Mouse (Mus musculus): ENCODE measurements at regions not wholly inside any gene's neighbourhood (a gene's known extent, or its start where the extent isn't known, plus 50 kb on each side); places are given as distances from the start of the nearest gene placed in this dataset.

DNA sequence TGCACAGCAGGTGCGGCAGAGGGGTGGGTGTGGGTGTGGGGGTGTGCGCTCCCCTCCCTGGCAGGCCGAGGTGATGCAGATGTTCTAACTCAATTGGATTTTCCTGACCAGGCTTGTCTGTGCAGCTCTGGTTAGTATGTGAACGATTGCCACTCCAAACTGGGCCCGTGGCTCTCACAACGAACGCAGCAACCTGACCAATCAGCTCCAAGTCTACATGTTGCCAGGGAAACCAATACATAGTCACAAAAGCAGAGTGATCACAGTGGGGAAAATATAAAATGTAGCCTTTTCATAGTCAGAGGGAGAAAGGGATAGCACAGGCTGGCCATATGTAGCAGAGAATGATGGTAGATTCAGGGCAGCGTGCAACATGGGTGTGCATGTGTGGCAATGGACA lies 287.1 kb downstream of the Gm11011 start:
- no peak for TF ChIP-seq UBTF (IDR thresholded peaks at IDR 0.05; ENCODE audit: borderline replicate concordance, insufficient read depth, low read depth, low read length)
- TF ChIP-seq CHD2 (IDR thresholded peaks at IDR 0.05; ENCODE audit: low read length) = no peak
- TF ChIP-seq CHD1 (IDR thresholded peaks at IDR 0.05; ENCODE audit: low read depth, low read length) = no peak
- TF ChIP-seq TAL1 (IDR thresholded peaks at IDR 0.05; ENCODE audit: low read length) = no peak
- TF ChIP-seq TCF12 (IDR thresholded peaks at IDR 0.05; ENCODE audit: low read depth, low read length) = no peak
- TF ChIP-seq POLR2AphosphoS5 (IDR thresholded peaks at IDR 0.05; ENCODE audit: borderline replicate concordance, low read depth, low read length) = no peak
- TF ChIP-seq EP300 (IDR thresholded peaks at IDR 0.05; ENCODE audit: low read depth in 1 of 2, low read length in 2 of 2) = no peak
- TF ChIP-seq GATA1 (IDR thresholded peaks at IDR 0.05; ENCODE audit: low read depth, low read length) = no peak
- TF ChIP-seq ZMIZ1 (IDR thresholded peaks at IDR 0.05; ENCODE audit: low read depth, low read length) = no peak
- no peak for TF ChIP-seq SIN3A (IDR thresholded peaks at IDR 0.05; ENCODE audit: low read length)
- TF ChIP-seq NRF1 (IDR thresholded peaks at IDR 0.05; ENCODE audit: insufficient read depth, low read depth, low read length, poor library complexity, severe bottlenecking) = no peak
- no peak for TF ChIP-seq ZC3H11A (IDR thresholded peaks at IDR 0.05; ENCODE audit: low read depth, low read length)
- no peak for TF ChIP-seq KAT2A (conservative IDR thresholded peaks at IDR 0.05; ENCODE audit: low read depth, low read length)
- DNase-seq (ENCODE audit: low read depth, low spot score) = no peak
- Histone ChIP-seq H3K4me1 (ENCODE audit: control insufficient read depth in 1 of 2, insufficient read depth in 2 of 2, low read length in 2 of 2) (no peaks in the 10 kb centered on the region), H3K27ac (ENCODE audit: control insufficient read depth, low read depth, low read length) (no peak overlapping the region), H3K4me3 (ENCODE audit: control insufficient read depth in 1 of 2, insufficient read depth in 1 of 2, low read depth in 2 of 2, low read length in 2 of 2) (no peak overlapping the region), H3K9me3 (replicated peaks; ENCODE audit: insufficient read depth, low read length) (no peaks in the 10 kb centered on the region), H3K27me3 (ENCODE audit: control insufficient read depth in 1 of 2, insufficient read depth in 2 of 2, low read length in 2 of 2) (no peaks in the 10 kb centered on the region), H3K36me3 (ENCODE audit: control insufficient read depth in 1 of 2, insufficient read depth in 2 of 2, low read length in 2 of 2) (no peaks in the 10 kb centered on the region), H3K79me2 (ENCODE audit: control insufficient read depth, insufficient read depth, low read length, poor library complexity) (no peaks in the 10 kb centered on the region), H3K9ac (ENCODE audit: control insufficient read depth, low read depth, low read length, poor library complexity, severe bottlenecking) (no peak overlapping the region)

DNA sequence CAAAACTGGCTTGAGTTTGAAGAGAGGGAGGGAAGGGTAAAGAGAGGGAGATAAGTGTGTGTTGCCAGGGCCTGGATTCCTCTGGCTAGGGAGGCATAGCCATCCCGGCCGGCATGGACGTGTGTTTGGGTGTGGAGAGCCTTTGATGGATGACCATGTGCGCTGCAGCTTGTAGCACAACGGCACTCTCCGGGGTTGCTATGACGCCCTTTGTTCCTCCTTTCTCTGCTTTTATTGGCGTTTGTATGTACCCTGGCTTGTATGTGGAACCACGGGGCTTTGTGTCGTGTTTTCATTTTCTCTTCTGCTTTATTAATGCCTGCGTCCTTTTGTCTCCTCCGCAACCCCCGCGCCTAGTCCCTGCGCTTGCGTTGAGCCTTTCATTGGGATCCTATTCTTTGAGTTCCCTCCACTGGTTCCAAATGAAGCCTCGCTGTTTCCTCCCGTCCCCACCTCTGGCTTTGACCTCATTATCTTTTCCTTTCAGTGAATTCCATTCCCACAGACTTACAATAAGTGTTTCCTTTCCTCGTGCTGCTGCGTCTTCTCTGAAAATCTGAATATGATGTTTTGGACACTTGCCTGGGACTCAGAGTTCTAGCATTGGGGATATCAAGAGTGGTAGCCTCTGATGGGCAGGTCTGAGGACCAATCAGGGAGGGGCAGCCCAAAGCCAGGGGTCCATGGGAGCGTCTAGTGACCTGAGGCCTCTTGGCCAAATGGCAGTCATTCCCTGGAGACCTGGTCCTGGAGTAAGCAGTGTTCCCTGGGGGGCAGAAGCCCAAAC lies 289.5 kb downstream of the Gm11011 start:
- H3K36me3 ChIP-seq (ENCODE audit: control insufficient read depth in 1 of 2, insufficient read depth in 2 of 2, low read length in 2 of 2) = no peaks in the 10 kb centered on the region
- no peak overlapping the region for H3K9ac ChIP-seq (ENCODE audit: control insufficient read depth, low read depth, low read length, poor library complexity, severe bottlenecking)
- TF ChIP-seq UBTF (IDR thresholded peaks at IDR 0.05; ENCODE audit: borderline replicate concordance, insufficient read depth, low read depth, low read length) = no peak
- TF ChIP-seq MAFK (IDR thresholded peaks at IDR 0.05; ENCODE audit: borderline replicate concordance, low read depth, low read length) = no peak
- no peak for TF ChIP-seq ZNF384 (IDR thresholded peaks at IDR 0.05; ENCODE audit: low read depth, low read length)
- no peak for TF ChIP-seq USF1 (IDR thresholded peaks at IDR 0.05; ENCODE audit: low read depth, low read length)
- no peak for TF ChIP-seq CHD2 (IDR thresholded peaks at IDR 0.05; ENCODE audit: low read length)
- no peak for TF ChIP-seq MXI1 (IDR thresholded peaks at IDR 0.05; ENCODE audit: low read depth, low read length)
- TF ChIP-seq POLR2A (IDR thresholded peaks at IDR 0.05; ENCODE audit: control insufficient read depth in 1 of 2, insufficient read depth in 1 of 2, low read depth in 1 of 2, low read length in 2 of 2, poor library complexity in 1 of 2) = no peak
- no peak for TF ChIP-seq GABPA (IDR thresholded peaks at IDR 0.05; ENCODE audit: low read depth, low read length)
- no peak for TF ChIP-seq USF2 (IDR thresholded peaks at IDR 0.05; ENCODE audit: borderline replicate concordance in 1 of 2, insufficient read depth in 1 of 2, low read depth in 1 of 2, low read length in 2 of 2)
- TF ChIP-seq SIN3A (IDR thresholded peaks at IDR 0.05; ENCODE audit: low read length) = no peak
- TF ChIP-seq ZMIZ1 (IDR thresholded peaks at IDR 0.05; ENCODE audit: low read depth, low read length) = no peak
- TF ChIP-seq ELF1 (IDR thresholded peaks at IDR 0.05; ENCODE audit: low read depth, low read length) = no peak
- no peak for TF ChIP-seq POLR2AphosphoS2 (IDR thresholded peaks at IDR 0.05; ENCODE audit: low read length)
- TF ChIP-seq CTCF (IDR thresholded peaks at IDR 0.05 in 2 of 3, conservative IDR thresholded peaks at IDR 0.05 in 1 of 3; ENCODE audit: control insufficient read depth in 1 of 3, insufficient read depth in 1 of 3, low read depth in 2 of 3, low read length in 3 of 3, poor library complexity in 1 of 3, severe bottlenecking in 1 of 3) = no peak
- no peak for TF ChIP-seq NELFE (IDR thresholded peaks at IDR 0.05; ENCODE audit: low read depth, low read length)
- TF ChIP-seq ZC3H11A (IDR thresholded peaks at IDR 0.05; ENCODE audit: low read depth, low read length) = no peak
- TF ChIP-seq TAL1 (IDR thresholded peaks at IDR 0.05; ENCODE audit: low read length) = no peak
- TF ChIP-seq ZKSCAN1 (IDR thresholded peaks at IDR 0.05; ENCODE audit: low read depth, low read length) = no peak
- no peak for TF ChIP-seq HCFC1 (IDR thresholded peaks at IDR 0.05; ENCODE audit: low read depth, low read length)
- TF ChIP-seq POLR2AphosphoS5 (IDR thresholded peaks at IDR 0.05; ENCODE audit: borderline replicate concordance, low read depth, low read length) = no peak
- no peaks in the 10 kb centered on the region for H3K4me1 ChIP-seq (ENCODE audit: control insufficient read depth in 1 of 2, insufficient read depth in 2 of 2, low read length in 2 of 2)
- H3K4me3 ChIP-seq (ENCODE audit: control insufficient read depth in 1 of 2, insufficient read depth in 1 of 2, low read depth in 2 of 2, low read length in 2 of 2) = no peak overlapping the region
- no peak for DNase-seq (ENCODE audit: low read depth, low spot score)
- H3K79me2 ChIP-seq (ENCODE audit: control insufficient read depth, insufficient read depth, low read length, poor library complexity) = no peaks in the 10 kb centered on the region
- no peaks in the 10 kb centered on the region for H3K9me3 ChIP-seq (replicated peaks; ENCODE audit: insufficient read depth, low read length)
- H3K27me3 ChIP-seq (ENCODE audit: control insufficient read depth in 1 of 2, insufficient read depth in 2 of 2, low read length in 2 of 2) = no peaks in the 10 kb centered on the region
- H3K27ac ChIP-seq (ENCODE audit: control insufficient read depth, low read depth, low read length) = no peak overlapping the region

Data from MEL (cell line).